Mouse (Mus musculus) CH12.LX (cell line): ENCODE results near the gene Amz2. TPM values are rescaled to one million over a fixed set of nuclear protein-coding genes. Genes with fewer than 3 reads are reported as not detected.

Source experiments
- polyA plus RNA-seq: library from polyadenylated mRNA; unstranded; fragments of >175 nt; gene quantifications from 2 replicates; pipeline ENCODE4 v1.2.1, GENCODE M21; 2012; ENCODE audit warnings: low read depth; ENCODE audit not compliant: insufficient read length
- total RNA-seq, 2 experiments: library from RNA; depleted of rRNA; stranded (reverse); fragments of 300-350 nt in 1 of 2; fragments of >200 nt in 1 of 2; gene quantifications; 2 replicates each; pipeline ENCODE4 v1.2.3; 2012 to 2014

Amz2 gene
- total and polyA plus RNA-seq, 3 experiments = 22.3 to 23.7 (median 23.3) TPM

Other genes starting within 250 kb of the Amz2 start
- 0.50 and 0.55 TPM in 2 replicates for gene Rgs9, start 127.8 kb upstream of the Amz2 start, total RNA-seq (2012; rRNA removed)
- gene Rgs9, start 127.8 kb upstream of the Amz2 start, total RNA-seq (2014; rRNA removed) = 1.1 and 1.2 TPM in 2 replicates
- gene Rgs9, start 127.8 kb upstream of the Amz2 start, polyA plus RNA-seq = 1.3 and 1.4 TPM in 2 replicates
- gene Gna13, start 63.1 kb upstream of the Amz2 start, total RNA-seq (2012; rRNA removed) = 33.9 and 39.3 TPM in 2 replicates
- gene Gna13, start 63.1 kb upstream of the Amz2 start, total RNA-seq (2014; rRNA removed) = 56.6 and 57.6 TPM in 2 replicates
- gene Gna13, start 63.1 kb upstream of the Amz2 start, polyA plus RNA-seq = 32.2 and 33.4 TPM in 2 replicates
- gene 9930022D16Rik, start 12.0 kb upstream of the Amz2 start, total RNA-seq (2012; rRNA removed) = 0.08 TPM in 2 replicates
- gene 9930022D16Rik, start 12.0 kb upstream of the Amz2 start, total RNA-seq (2014; rRNA removed) = 0.08 TPM in 1 of 2 replicates, not detected in the other
- not detected in 2 replicates for gene 9930022D16Rik, start 12.0 kb upstream of the Amz2 start, polyA plus RNA-seq
- gene Arsg, start 47.4 kb downstream of the Amz2 start, total RNA-seq (2012; rRNA removed) = 2.2 and 3.3 TPM in 2 replicates
- 1.3 and 1.4 TPM in 2 replicates for gene Arsg, start 47.4 kb downstream of the Amz2 start, total RNA-seq (2014; rRNA removed)
- gene Arsg, start 47.4 kb downstream of the Amz2 start, polyA plus RNA-seq = 0.76 and 0.79 TPM in 2 replicates
- gene Slc16a6, start 47.7 kb downstream of the Amz2 start, total RNA-seq (2012; rRNA removed) = 14.1 and 18.3 TPM in 2 replicates
- 18.7 and 20.9 TPM in 2 replicates for gene Slc16a6, start 47.7 kb downstream of the Amz2 start, total RNA-seq (2014; rRNA removed)
- 18.9 and 24.2 TPM in 2 replicates for gene Slc16a6, start 47.7 kb downstream of the Amz2 start, polyA plus RNA-seq
- 0.92 and 2.0 TPM in 2 replicates for gene Wipi1, start 186.0 kb downstream of the Amz2 start, total RNA-seq (2012; rRNA removed)
- 1.9 and 2.2 TPM in 2 replicates for gene Wipi1, start 186.0 kb downstream of the Amz2 start, total RNA-seq (2014; rRNA removed)
- gene Wipi1, start 186.0 kb downstream of the Amz2 start, polyA plus RNA-seq = 1.4 and 1.8 TPM in 2 replicates
- 89.6 and 93.1 TPM in 2 replicates for gene Prkar1a, start 223.5 kb downstream of the Amz2 start, total RNA-seq (2012; rRNA removed)
- 104 and 111 TPM in 2 replicates for gene Prkar1a, start 223.5 kb downstream of the Amz2 start, total RNA-seq (2014; rRNA removed)
- 203 and 220 TPM in 2 replicates for gene Prkar1a, start 223.5 kb downstream of the Amz2 start, polyA plus RNA-seq